Mouse (Mus musculus) intestine, postnatal 0 days (tissue): ENCODE measurements at regions not wholly inside any gene's neighbourhood (a gene's known extent, or its start where the extent isn't known, plus 50 kb on each side); places are given as distances from the start of the nearest gene placed in this dataset.

Experiments
- ATAC-seq: fragments of 200-750 bp; cut with Nextera tagmentation; 2 replicates; pipeline ENCODE4 v1.8.0; 2017; ENCODE audit warnings: mild to moderate bottlenecking, moderate TSS enrichment, moderate library complexity
- H3K27ac ChIP-seq: fragments of 300-500 bp; sonication (generic); 2 replicates; pipeline ENCODE4 v1.5.1; 2014; ENCODE audit warnings: mild to moderate bottlenecking, low read depth, low read length, moderate library complexity
- H3K27me3 ChIP-seq: fragments of 300-500 bp; sonication (generic); replicated peaks from 2 replicates; pipeline ENCODE4 v1.6.1; 2014; ENCODE audit warnings: low read length, mixed read lengths; ENCODE audit not compliant: control insufficient read depth, insufficient read depth
- H3K36me3 ChIP-seq: fragments of 300-500 bp; sonication (generic); 2 replicates; pipeline ENCODE4 v1.6.1; 2014; ENCODE audit warnings: mild to moderate bottlenecking, moderate library complexity; ENCODE audit not compliant: control insufficient read depth, insufficient read depth
- H3K4me1 ChIP-seq: fragments of 300-500 bp; sonication (generic); replicated peaks from 2 replicates; pipeline ENCODE4 v1.6.1; 2014; ENCODE audit warnings: antibody characterized with exemption, low read length, mixed read lengths; ENCODE audit not compliant: control insufficient read depth, insufficient read depth
- H3K4me2 ChIP-seq: fragments of 300-500 bp; sonication (generic); replicated peaks from 2 replicates; pipeline ENCODE4 v1.6.1; 2014; ENCODE audit warnings: low read depth, mild to moderate bottlenecking, moderate library complexity
- H3K4me3 ChIP-seq: fragments of 300-500 bp; sonication (generic); 2 replicates; pipeline ENCODE4 v1.5.1; 2014; ENCODE audit warnings: low read depth, low read length
- H3K9ac ChIP-seq: fragments of 300-500 bp; sonication (generic); 2 replicates; pipeline ENCODE4 v1.6.1; 2014; ENCODE audit warnings: mild to moderate bottlenecking, low read depth, low read length
- H3K9me3 ChIP-seq: fragments of 300-500 bp; sonication (generic); 2 replicates; pipeline ENCODE4 v1.6.1; 2016; ENCODE audit warnings: mixed run types; ENCODE audit not compliant: control insufficient read depth
- CTCF ChIP-seq: sonication (generic); IDR thresholded peaks from 2 replicates; pipeline ENCODE4 v1.5.1; 2016; ENCODE audit warnings: low read depth, mild to moderate bottlenecking, control low read depth, antibody characterized with exemption, moderate library complexity
- WGBS: fragments of 180-500 bp; shearing (Covaris S2); extraction: QIAGEN DNeasy Blood & Tissue Kit; methylation state at CpG from one replicate; pipeline ENCODE4 v1.1.7; 2014; 5-methylcytosine and 5-hydroxymethylcytosine counted together

DNA sequence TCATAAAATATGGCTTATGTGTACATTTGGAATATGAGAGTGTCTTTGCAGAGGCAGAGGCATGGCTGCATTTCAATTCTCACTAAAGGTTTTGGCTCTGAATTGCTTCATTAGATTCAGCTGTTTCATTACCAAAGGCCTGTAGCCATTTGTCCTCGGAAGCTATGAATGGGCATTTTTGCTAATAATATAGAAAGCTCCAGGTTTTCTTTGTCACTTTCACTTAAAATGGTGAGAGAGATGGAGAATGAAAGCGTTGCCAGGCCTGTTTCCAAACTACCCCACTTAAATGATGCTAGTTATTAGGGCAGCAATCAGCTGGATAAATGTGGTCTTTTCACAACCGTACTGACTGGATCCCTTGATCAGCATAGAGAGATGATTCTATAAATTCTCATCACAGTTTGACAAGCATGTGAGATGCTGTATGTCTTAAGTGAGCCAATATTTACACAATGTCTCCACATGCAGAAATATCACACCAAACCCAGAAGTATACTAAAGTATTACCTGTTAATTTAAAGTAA, 454.5 kb downstream of the Fat4 start:
- Histone ChIP-seq H3K27me3 (no peaks in the 10 kb centered on the region), H3K9ac (no peak overlapping the region), H3K4me2 (no peak overlapping the region), H3K4me3 (no peak overlapping the region), H3K4me1 (no peaks in the 10 kb centered on the region), H3K36me3 (no peaks in the 10 kb centered on the region), H3K27ac (no peak overlapping the region), H3K9me3 (no peaks in the 10 kb centered on the region)
- ATAC-seq = no peak
- 79% methylated on average over 3 of the region's 3 CpGs for WGBS
- no peak for TF ChIP-seq CTCF

DNA sequence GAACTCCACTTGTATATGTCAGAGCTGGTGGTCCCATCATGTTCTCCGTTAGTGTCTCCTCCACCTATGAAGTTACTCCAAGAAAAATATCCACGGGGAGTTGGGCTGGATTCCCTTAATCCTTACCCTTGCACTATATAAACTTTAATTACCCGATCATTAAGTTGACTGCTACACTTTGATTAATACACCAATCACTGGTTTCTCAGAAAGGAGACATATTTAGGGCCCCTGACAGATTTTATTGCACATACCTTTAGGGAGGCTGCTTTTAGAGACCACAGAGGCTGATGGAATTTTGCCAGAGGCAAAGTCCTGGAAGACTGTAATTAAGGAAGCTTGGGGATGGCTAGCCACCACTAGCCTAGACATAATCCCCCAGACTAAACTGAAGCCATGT, 457.3 kb downstream of the Fat4 start:
- Histone ChIP-seq H3K4me3 (no peak overlapping the region), H3K9ac (no peak overlapping the region), H3K27ac (no peak overlapping the region), H3K4me1 (no peaks in the 10 kb centered on the region), H3K36me3 (no peaks in the 10 kb centered on the region), H3K27me3 (no peaks in the 10 kb centered on the region), H3K9me3 (no peaks in the 10 kb centered on the region), H3K4me2 (no peak overlapping the region)
- ATAC-seq = no peak
- 57% methylated on average over 3 of the region's 3 CpGs for WGBS
- no peak for TF ChIP-seq CTCF

DNA sequence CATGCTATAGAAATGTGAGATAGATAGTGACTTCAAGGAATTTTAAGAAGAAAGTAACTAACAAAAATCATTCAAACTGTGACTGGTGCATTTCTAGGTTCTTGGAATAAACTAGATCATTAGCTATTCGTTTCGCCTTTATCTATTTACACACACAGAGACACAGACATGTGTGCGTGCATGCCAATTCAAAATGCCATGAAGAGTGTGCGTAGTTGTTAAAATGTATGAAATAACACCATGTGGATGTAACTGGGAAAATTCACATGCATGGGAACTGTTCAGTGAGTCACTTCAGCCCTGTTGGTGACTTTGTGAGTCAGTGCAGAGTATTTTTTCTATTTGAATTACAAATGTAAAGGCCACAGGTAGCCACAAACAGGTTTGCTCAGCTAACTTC, 460.8 kb downstream of the Fat4 start:
- Histone ChIP-seq H3K4me1 (no peaks in the 10 kb centered on the region), H3K27me3 (no peaks in the 10 kb centered on the region), H3K9me3 (no peaks in the 10 kb centered on the region), H3K27ac (no peak overlapping the region), H3K9ac (no peak overlapping the region), H3K4me2 (no peak overlapping the region), H3K36me3 (no peaks in the 10 kb centered on the region), H3K4me3 (no peak overlapping the region)
- 91% methylated on average over 4 of the region's 4 CpGs for WGBS
- TF ChIP-seq CTCF = no peak
- no peak for ATAC-seq

DNA sequence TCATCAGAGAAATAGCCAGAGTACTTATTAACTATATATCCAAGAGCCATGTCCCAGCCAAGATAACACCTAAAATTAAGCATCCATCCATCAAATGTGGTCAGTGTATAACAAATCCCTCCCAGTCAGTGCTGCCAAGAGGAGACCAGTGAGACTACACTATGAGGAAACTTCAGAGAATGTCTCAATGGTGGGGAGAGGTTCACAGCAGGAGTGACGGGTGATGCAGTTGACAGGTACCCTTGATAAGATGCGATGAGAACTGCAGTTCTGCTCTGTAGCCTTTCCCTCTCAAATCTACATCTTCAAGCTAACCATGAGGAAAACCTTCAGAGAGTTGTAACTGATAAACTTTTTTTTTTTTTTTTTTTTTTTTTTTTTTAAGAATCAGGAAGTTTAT, 470.3 kb downstream of the Fat4 start:
- 75% methylated on average over 2 of the region's 2 CpGs for WGBS
- H3K9ac ChIP-seq = no peak overlapping the region
- no peak for TF ChIP-seq CTCF
- no peak overlapping the region for H3K4me3 ChIP-seq
- H3K4me1 ChIP-seq = no peaks in the 10 kb centered on the region
- H3K9me3 ChIP-seq = no peaks in the 10 kb centered on the region
- no peaks in the 10 kb centered on the region for H3K36me3 ChIP-seq
- H3K4me2 ChIP-seq = no peak overlapping the region
- ATAC-seq = no peak
- no peaks in the 10 kb centered on the region for H3K27me3 ChIP-seq
- no peak overlapping the region for H3K27ac ChIP-seq

DNA sequence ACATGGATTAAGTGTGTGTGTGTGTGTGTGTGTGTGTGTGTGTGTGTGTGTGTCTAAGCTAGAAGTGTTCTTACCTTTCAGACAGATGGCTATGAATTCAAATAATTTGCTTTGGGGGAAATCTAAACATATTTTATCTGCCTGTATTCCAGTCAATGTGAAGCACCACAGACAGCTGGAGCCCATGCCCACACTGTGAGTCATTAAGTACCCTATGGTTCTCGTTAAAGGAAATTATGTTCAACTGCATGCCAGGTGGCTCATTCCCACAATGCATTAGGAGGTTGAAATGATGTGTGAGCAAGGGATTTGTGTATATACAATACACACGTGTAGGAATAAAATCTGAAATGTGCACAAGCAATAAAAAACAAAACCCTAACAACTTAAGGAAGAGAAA, 473.5 kb downstream of the Fat4 start:
- Histone ChIP-seq H3K4me3 (no peak overlapping the region), H3K4me2 (no peak overlapping the region), H3K9me3 (no peaks in the 10 kb centered on the region), H3K4me1 (no peaks in the 10 kb centered on the region), H3K27me3 (no peaks in the 10 kb centered on the region), H3K36me3 (no peaks in the 10 kb centered on the region), H3K27ac (no peak overlapping the region), H3K9ac (no peak overlapping the region)
- ATAC-seq = no peak
- no peak for TF ChIP-seq CTCF
- 53% methylated on average over 2 of the region's 2 CpGs for WGBS

DNA sequence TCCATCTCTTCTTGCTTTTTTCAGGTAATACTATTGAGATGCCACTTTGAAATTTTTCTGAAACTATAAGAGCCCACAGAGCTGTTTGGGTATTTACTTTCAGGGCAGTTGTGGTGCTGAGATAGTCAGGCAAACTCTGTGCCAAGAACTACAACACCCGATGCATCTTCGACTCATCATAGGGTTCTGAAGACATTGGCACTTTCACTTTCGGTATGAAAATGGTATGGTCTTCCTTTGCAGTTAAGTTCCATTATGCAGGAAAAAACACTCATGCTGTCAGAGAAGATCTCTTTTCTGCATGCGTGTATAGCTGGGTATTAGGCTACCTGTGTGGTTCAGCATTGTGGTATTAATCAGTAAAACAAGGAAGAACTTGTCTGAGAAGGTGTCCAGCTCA, 484.2 kb downstream of the Fat4 start:
- ATAC-seq = no peak
- WGBS = 87% methylated on average over 4 of the region's 4 CpGs
- no peak for TF ChIP-seq CTCF

DNA sequence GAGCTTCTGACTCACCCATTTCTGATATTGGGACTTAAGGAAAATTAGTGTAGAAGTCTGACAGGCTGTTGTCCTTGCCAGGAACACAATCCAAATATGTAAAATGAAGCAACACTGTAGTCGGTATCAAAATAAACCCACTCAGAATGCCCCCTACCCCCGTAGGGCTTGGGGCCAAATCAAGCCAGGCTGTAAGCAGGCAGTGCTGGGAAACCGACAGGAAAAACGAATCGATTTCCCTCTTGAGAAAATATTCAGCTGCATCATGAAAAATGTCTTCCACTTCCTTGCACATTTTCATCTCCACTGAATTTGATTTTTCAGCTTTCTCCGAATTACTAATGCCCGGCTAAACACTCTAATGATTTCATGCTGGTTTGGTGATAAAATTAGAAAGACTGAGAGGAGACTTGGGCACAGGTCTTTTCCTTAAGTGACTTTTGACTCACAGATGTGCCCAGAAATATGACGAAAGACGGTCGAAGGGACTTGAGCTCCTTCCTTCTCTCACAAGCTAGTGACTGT, 485.7 kb downstream of the Fat4 start:
- no peak for ATAC-seq
- H3K4me1 ChIP-seq = no peaks in the 10 kb centered on the region
- H3K27ac ChIP-seq = no peak overlapping the region
- no peak for TF ChIP-seq CTCF
- H3K9me3 ChIP-seq = no peaks in the 10 kb centered on the region
- 77% methylated on average over 10 of the region's 10 CpGs for WGBS
- H3K36me3 ChIP-seq = no peaks in the 10 kb centered on the region
- no peak overlapping the region for H3K4me2 ChIP-seq
- no peak overlapping the region for H3K9ac ChIP-seq
- H3K4me3 ChIP-seq = no peak overlapping the region
- H3K27me3 ChIP-seq = no peaks in the 10 kb centered on the region

More for the DNA sequence above, 484.2 kb downstream of the Fat4 start:
- Histone ChIP-seq H3K36me3 (no peaks in the 10 kb centered on the region), H3K4me3 (no peak overlapping the region), H3K9ac (no peak overlapping the region), H3K27ac (no peak overlapping the region), H3K9me3 (no peaks in the 10 kb centered on the region), H3K4me2 (no peak overlapping the region), H3K4me1 (no peaks in the 10 kb centered on the region), H3K27me3 (no peaks in the 10 kb centered on the region)
